Mouse (Mus musculus): Measurements from ENCODE around the gene Casq2.

The Casq2 gene

GRCm38 (mm10) chr3:102193488-102194290, 107.5 kb downstream of the Casq2 start:
- no peak for DNase-seq (ENCODE audit: low read depth, low spot score)

- DNase-seq (ENCODE audit: low read depth, low spot score): no peak
These were observed 108.3 kb downstream of the Casq2 start for GRCm38 (mm10) chr3:102194291-102195051.

DNA sequence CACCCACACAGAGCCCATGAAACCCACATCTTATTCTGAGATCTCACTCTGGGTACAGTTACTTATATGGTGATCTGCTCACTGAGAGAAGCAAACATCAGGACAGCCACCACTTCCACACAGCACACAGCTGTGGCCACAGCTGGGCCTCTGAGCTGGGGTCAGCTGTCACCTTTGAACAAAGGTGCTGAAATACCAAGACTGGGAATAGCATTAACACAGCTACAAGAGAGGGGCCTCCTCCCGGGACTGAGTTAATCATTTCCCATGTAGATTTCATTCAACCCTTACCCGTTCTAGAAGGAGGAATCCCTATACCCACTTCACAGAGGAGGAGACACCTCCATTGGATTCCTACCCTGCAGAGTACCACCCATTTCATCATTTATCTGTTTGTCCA, 109.5 kb downstream of the Casq2 start:
- no peak for DNase-seq (ENCODE audit: low read depth, low spot score)
